Mouse (Mus musculus) CH12.LX (cell line): ENCODE data around the gene Krtcap3. TPM values are rescaled to one million over a fixed set of nuclear protein-coding genes. Genes with fewer than 3 reads are reported as not detected.

Source experiments
- DNase-seq: peaks from one replicate; pipeline ENCODE4 v3.0.0-alpha.2; 2013; ENCODE audit errors: extremely low read depth
- H3K27ac ChIP-seq: 2 replicates; pipeline ENCODE4 v1.5.1; 2012; ENCODE audit warnings: low read depth, mild to moderate bottlenecking, control low read depth, moderate library complexity; ENCODE audit not compliant: insufficient read depth
- H3K27me3 ChIP-seq: replicated peaks from 2 replicates; pipeline ENCODE3; 2012; ENCODE audit warnings: inconsistent platforms
- H3K36me3 ChIP-seq, 2 experiments: replicated peaks in 1 of 2; 2 replicates each; pipeline versions ENCODE3 to v1.6.1; 2012; ENCODE audit warnings: inconsistent platforms in 1 of 2, low read length in 1 of 2, mild to moderate bottlenecking in 1 of 2, mixed read lengths in 1 of 2, moderate library complexity in 1 of 2; ENCODE audit not compliant: control insufficient read depth in 1 of 2, insufficient read depth in 1 of 2
- H3K4me1 ChIP-seq, 2 experiments: 2 replicates each; pipeline ENCODE4 v1.6.1; 2012; ENCODE audit warnings: inconsistent platforms in 1 of 2, moderate library complexity in 1 of 2; ENCODE audit not compliant: insufficient read depth in 2 of 2, control insufficient read depth in 1 of 2
- H3K4me2 ChIP-seq: 2 replicates; pipeline ENCODE4 v1.6.1; 2012; ENCODE audit warnings: low read depth, mild to moderate bottlenecking, control low read depth; ENCODE audit not compliant: poor library complexity, insufficient read depth, severe bottlenecking
- H3K4me3 ChIP-seq, 3 experiments: fragments of 150-350 bp in 1 of 3; sonication (generic) in 1 of 3; replicated peaks in 1 of 3; 2 replicates each; pipeline versions ENCODE3 to v1.5.1; 2011 to 2012; ENCODE audit warnings: low read depth in 2 of 3, low read length in 2 of 3, mild to moderate bottlenecking in 2 of 3, moderate library complexity in 2 of 3, control low read depth in 1 of 3, improper control_type of control experiment in 1 of 3, inconsistent platforms in 1 of 3, mixed read lengths in 1 of 3; ENCODE audit not compliant: poor library complexity in 1 of 3
- H3K79me2 ChIP-seq: replicated peaks from 2 replicates; pipeline ENCODE4 v1.6.1; 2012; ENCODE audit warnings: mild to moderate bottlenecking, moderate library complexity; ENCODE audit not compliant: control insufficient read depth, poor library complexity, insufficient read depth, severe bottlenecking; ENCODE audit errors: extremely low read depth
- H3K9ac ChIP-seq: 2 replicates; pipeline ENCODE4 v1.6.1; 2012; ENCODE audit warnings: low read depth, mild to moderate bottlenecking, control low read depth, moderate library complexity; ENCODE audit not compliant: insufficient read depth
- H3K9me3 ChIP-seq: replicated peaks from 2 replicates; pipeline ENCODE3; 2012; ENCODE audit warnings: low read length, inconsistent platforms, mixed read lengths
- CTCF ChIP-seq, 2 experiments: IDR thresholded peaks in 1 of 2; conservative IDR thresholded peaks in 1 of 2; 2 replicates each; pipeline ENCODE4 v1.5.1; 2011 to 2012; ENCODE audit warnings: low read depth in 2 of 2, low read length in 2 of 2, improper control_type of control experiment in 1 of 2, inconsistent platforms in 1 of 2, mild to moderate bottlenecking in 1 of 2, moderate library complexity in 1 of 2
- E2F4 ChIP-seq: IDR thresholded peaks from 2 replicates; pipeline ENCODE4 v1.6.1; 2011; ENCODE audit warnings: low read depth, low read length, improper control_type of control experiment; ENCODE audit not compliant: insufficient replicate concordance
- ELF1 ChIP-seq: IDR thresholded peaks from 2 replicates; pipeline ENCODE4 v1.6.1; 2014; ENCODE audit warnings: low read depth, mild to moderate bottlenecking, inconsistent platforms, low read length, improper control_type of control experiment
- EP300 ChIP-seq: IDR thresholded peaks from 2 replicates; pipeline ENCODE4 v1.6.1; 2011; ENCODE audit warnings: low read length, improper control_type of control experiment
- HCFC1 ChIP-seq: IDR thresholded peaks from 2 replicates; pipeline ENCODE4 v1.6.1; 2012; ENCODE audit warnings: low read depth, mild to moderate bottlenecking, inconsistent platforms, low read length, improper control_type of control experiment
- IRF4 ChIP-seq: IDR thresholded peaks from 2 replicates; pipeline ENCODE4 v1.6.1; 2014; ENCODE audit warnings: low read depth, mild to moderate bottlenecking, inconsistent platforms, low read length, improper control_type of control experiment
- MAFK ChIP-seq: IDR thresholded peaks from 2 replicates; pipeline ENCODE4 v1.6.1; 2011; ENCODE audit warnings: low read length, improper control_type of control experiment; ENCODE audit not compliant: insufficient replicate concordance
- MAZ ChIP-seq: IDR thresholded peaks from 2 replicates; pipeline ENCODE4 v1.6.1; 2012; ENCODE audit warnings: low read depth, mild to moderate bottlenecking, inconsistent platforms, low read length, improper control_type of control experiment, moderate library complexity
- MXI1 ChIP-seq: IDR thresholded peaks from 2 replicates; pipeline ENCODE4 v1.6.1; 2011; ENCODE audit warnings: mild to moderate bottlenecking, low read depth, low read length, improper control_type of control experiment
- MYC ChIP-seq: IDR thresholded peaks from 2 replicates; pipeline ENCODE4 v1.6.1; 2011; ENCODE audit warnings: low read depth, mild to moderate bottlenecking, improper control_type of control experiment, low read length
- RAD21 ChIP-seq: IDR thresholded peaks from 2 replicates; pipeline ENCODE4 v1.6.1; 2011; ENCODE audit warnings: low read depth, mild to moderate bottlenecking, low read length, improper control_type of control experiment, moderate library complexity
- SMC3 ChIP-seq: IDR thresholded peaks from 2 replicates; pipeline ENCODE4 v1.6.1; 2011; ENCODE audit warnings: low read depth, low read length, improper control_type of control experiment
- TBP ChIP-seq: conservative IDR thresholded peaks from 2 replicates; pipeline ENCODE4 v1.6.1; 2011; ENCODE audit warnings: low read depth, low read length, improper control_type of control experiment
- TCF12 ChIP-seq: IDR thresholded peaks from 2 replicates; pipeline ENCODE4 v1.6.1; 2014; ENCODE audit warnings: low read depth, mild to moderate bottlenecking, inconsistent platforms, low read length, improper control_type of control experiment
- USF1 ChIP-seq: IDR thresholded peaks from 2 replicates; pipeline ENCODE4 v1.6.1; 2014; ENCODE audit warnings: low read depth, mild to moderate bottlenecking, inconsistent platforms, low read length, improper control_type of control experiment
- USF2 ChIP-seq: conservative IDR thresholded peaks from 2 replicates; pipeline ENCODE4 v1.6.1; 2011; ENCODE audit warnings: low read depth, low read length, improper control_type of control experiment
- ZMIZ1 ChIP-seq: IDR thresholded peaks from 2 replicates; pipeline ENCODE4 v1.6.1; 2012; ENCODE audit warnings: low read depth, mild to moderate bottlenecking, inconsistent platforms, low read length, improper control_type of control experiment
- dilution Hi-C: fragments of 300-500 bp; cut with MboI; formaldehyde crosslinking; loops from 2 replicates; pipeline ENCODE4 v1.14.3; 2020; ENCODE audit warnings: low sequenced_read_pairs; ENCODE audit not compliant: extremely low pct_unique_long_range_greater_than_20kb, extremely low pct_ligation_motif_present
- in situ Hi-C: fragments of 300-500 bp; cut with MboI; formaldehyde crosslinking; loops from 3 replicates; pipeline ENCODE4 v1.14.3; 2019; ENCODE audit warnings: low sequenced_read_pairs, low pct_ligation_motif_present, low pct_unique_long_range_greater_than_20kb, mixed read lengths
- polyA plus RNA-seq: library from polyadenylated mRNA; unstranded; fragments of >175 nt; gene quantifications from 2 replicates; pipeline ENCODE4 v1.2.1, GENCODE M21; 2012; ENCODE audit warnings: low read depth; ENCODE audit not compliant: insufficient read length
- total RNA-seq, 2 experiments: library from RNA; depleted of rRNA; stranded (reverse); fragments of 300-350 nt in 1 of 2; fragments of >200 nt in 1 of 2; gene quantifications; 2 replicates each; pipeline ENCODE4 v1.2.3; 2012 to 2014

The Krtcap3 gene
- total and polyA plus RNA-seq, 3 experiments = 8.6 to 14.1 (median 9.8) TPM

DNA sequence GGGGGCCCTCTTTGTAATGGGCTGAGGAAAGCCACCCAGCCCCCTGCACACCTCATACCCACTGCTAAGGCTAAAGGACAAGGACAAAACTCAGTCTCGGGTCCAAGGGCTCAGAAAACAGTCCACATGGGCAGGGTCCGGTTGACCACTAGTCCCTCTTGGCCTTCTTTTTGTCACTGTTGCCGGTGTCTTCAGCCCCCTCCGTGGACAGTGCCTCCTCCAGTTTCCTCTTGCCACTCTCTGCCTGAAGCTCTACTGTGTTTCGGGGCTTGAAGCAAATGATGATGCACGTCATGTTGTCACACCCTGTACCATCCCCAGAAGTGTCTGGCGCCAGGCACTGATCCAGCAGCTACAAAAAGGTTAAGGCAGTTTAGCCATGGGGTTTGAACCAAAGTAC lies 48.6 kb upstream of the Krtcap3 start:
- no peaks in the 10 kb centered on the region for H3K27me3 ChIP-seq
- H3K9ac ChIP-seq = peak overlapping the region; percentile 60
- TF ChIP-seq CTCF (conservative IDR thresholded peaks at IDR 0.05 in 1 of 2, IDR thresholded peaks at IDR 0.05 in 1 of 2; ENCODE audit: low read depth in 2 of 2, low read length in 2 of 2) = no peak
- TF ChIP-seq, all 38 proteins: peak for 0
- peak overlapping the region; percentile 64 for H3K27ac ChIP-seq
- peak overlapping the region; percentile 67; the same call in 1 of the 2 replicates for H3K4me2 ChIP-seq
- H3K9me3 ChIP-seq = no peaks in the 10 kb centered on the region
- in situ Hi-C loops (no loop called here), dilution Hi-C loops (no loop called here)
- peaks cover 18% of the 10 kb centered on the region for H3K79me2 ChIP-seq
- H3K4me1 ChIP-seq = peaks cover 6 to 23% of the 10 kb centered on the region in 2 experiments
- H3K36me3 ChIP-seq = peaks cover 71 to 84% of the 10 kb centered on the region in 2 experiments
- peak overlapping the region in 2 of 3 experiments; percentile 68 to 81 for H3K4me3 ChIP-seq
- no peak for DNase-seq

DNA sequence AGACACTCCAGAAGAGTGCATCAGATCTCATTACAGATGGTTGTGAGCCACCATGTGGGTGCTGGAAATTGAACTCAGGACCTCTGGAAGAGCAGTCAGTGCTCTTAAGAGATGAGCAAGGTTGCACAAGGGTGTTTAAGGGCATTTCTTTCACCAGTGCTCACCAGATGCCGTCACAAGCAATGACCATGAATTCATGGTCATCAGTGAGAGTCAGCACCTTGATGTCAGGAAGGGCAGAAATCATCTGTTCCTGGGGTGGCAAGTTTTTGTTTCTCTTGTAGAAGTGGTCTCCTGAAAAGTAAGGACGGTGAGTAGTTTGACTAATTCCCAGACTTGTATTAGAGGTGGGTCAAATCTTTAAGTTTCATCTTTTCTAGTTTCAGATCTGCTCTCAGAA lies 47.6 kb upstream of the Krtcap3 start:
- TF ChIP-seq HCFC1 (no peak), MXI1 (no peak), USF1 (no peak), RAD21 (no peak), MAFK (no peak), USF2 (no peak), ELF1 (no peak), E2F4 (no peak), SMC3 (no peak), IRF4 (no peak), TBP (no peak), MAZ (no peak), TCF12 (no peak), MYC (no peak), CTCF (conservative IDR thresholded peaks at IDR 0.05 in 1 of 2, IDR thresholded peaks at IDR 0.05 in 1 of 2; ENCODE audit: low read depth in 2 of 2, low read length in 2 of 2) (no peak), EP300 (no peak), ZMIZ1 (no peak)
- TF ChIP-seq, all 38 proteins: peak for 0
- H3K4me1 ChIP-seq = peaks cover 6 to 23% of the 10 kb centered on the region in 2 experiments
- H3K36me3 ChIP-seq = peaks cover 65 to 84% of the 10 kb centered on the region in 2 experiments
- DNase-seq = no peak
- in situ Hi-C loops = no loop called here
- dilution Hi-C loops = no loop called here
- no peak overlapping the region for H3K4me2 ChIP-seq
- no peaks in the 10 kb centered on the region for H3K27me3 ChIP-seq
- no peaks in the 10 kb centered on the region for H3K9me3 ChIP-seq
- H3K79me2 ChIP-seq = peaks cover 27% of the 10 kb centered on the region
- H3K27ac ChIP-seq = no peak overlapping the region
- H3K9ac ChIP-seq = no peak overlapping the region
- no peak overlapping the region for H3K4me3 ChIP-seq
